Mouse (Mus musculus): ENCODE results near the gene Nf1.

GRCm38 (mm10) chr11:79483392-79483791 is 143.9 kb downstream of the Nf1 start:
- no peak for TF ChIP-seq CTCF (IDR thresholded peaks at IDR 0.05)
- no peak for TF ChIP-seq POLR2A (IDR thresholded peaks at IDR 0.05; ENCODE audit: insufficient read depth, low read depth, low read length)
- no peak for TF ChIP-seq EP300 (IDR thresholded peaks at IDR 0.05; ENCODE audit: insufficient read depth, low read depth, low read length)

Measured in heart, adult 2 months (tissue).